Mouse (Mus musculus): ENCODE data around the gene Arhgap32. TPM values are rescaled to one million over a fixed set of nuclear protein-coding genes. Genes with fewer than 3 reads are reported as not detected.

The Arhgap32 gene
- total RNA-seq, 2 experiments from 2014 or later: 0.24 to 0.38 TPM

DNA sequence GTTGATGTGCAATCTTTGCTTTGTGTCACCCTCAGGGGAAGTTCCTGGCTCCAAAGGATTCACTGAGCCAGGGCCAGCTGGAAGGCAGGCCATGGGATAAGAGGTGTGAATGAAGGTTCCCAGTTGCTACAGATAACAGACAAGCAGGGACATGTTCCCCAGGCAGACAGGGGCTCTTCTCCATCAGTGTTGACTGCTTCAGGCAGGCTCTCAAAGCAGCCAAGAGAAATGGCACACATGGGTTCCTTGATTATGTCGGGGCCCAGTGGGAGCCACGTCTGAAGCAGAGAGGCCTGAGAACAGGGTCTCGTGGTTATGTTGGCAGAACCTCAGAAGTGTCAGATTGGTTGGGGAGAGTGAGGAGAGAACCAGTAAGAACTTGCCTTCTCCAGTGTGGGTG lies 198.1 kb downstream of the Arhgap32 start:
- ATAC-seq (replicated peaks; ENCODE audit: low FRiP score, low TSS enrichment, poor library complexity, severe bottlenecking): no peak

DNA sequence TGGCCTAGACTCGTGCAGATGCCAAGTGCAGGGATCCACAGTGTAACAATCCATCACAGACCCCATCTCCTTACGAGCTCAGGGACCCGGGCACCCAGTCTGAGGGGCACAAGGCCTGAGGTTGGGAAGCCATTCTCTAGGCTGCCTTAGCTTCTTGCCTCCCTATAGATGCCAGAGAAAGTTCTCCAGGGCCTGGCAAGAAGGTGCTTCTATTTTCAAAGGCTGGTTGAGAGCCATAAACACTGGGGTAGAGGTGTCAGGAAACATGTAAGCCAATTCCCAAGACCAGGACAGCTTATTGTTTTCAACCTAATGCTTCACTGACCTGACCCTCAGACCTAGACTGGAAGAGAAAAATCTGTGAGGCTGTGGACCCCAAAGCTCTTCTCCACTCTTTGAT lies 200.1 kb downstream of the Arhgap32 start:
- no peak for ATAC-seq (replicated peaks; ENCODE audit: low FRiP score, low TSS enrichment, poor library complexity, severe bottlenecking)

Other genes with a start within 250 kb of the Arhgap32 start
- gene Barx2, start 202.7 kb upstream of the Arhgap32 start, total RNA-seq (2014; fragmentation: Nextera tagmentation): not detected in 2 replicates
- not detected in 2 replicates for gene Barx2, start 202.7 kb upstream of the Arhgap32 start, total RNA-seq (2017)
- 1.3 TPM in 1 of 2 replicates, not detected in the other for gene Kcnj5, start 228.2 kb downstream of the Arhgap32 start, total RNA-seq (2014; fragmentation: Nextera tagmentation)
- gene Kcnj5, start 228.2 kb downstream of the Arhgap32 start, total RNA-seq (2017): 0.80 and 5.4 TPM in 2 replicates